In genomic region chr1:91800967-91801843, GRCm38 (mm10) we compare ENCODE assay signal across 8 mouse cellular contexts. TPM values are rescaled to one million over a fixed set of nuclear protein-coding genes. Genes with fewer than 3 reads are reported as not detected.
DNase-seq lines count a peak whose midpoint lies in the region; ATAC-seq and TF ChIP-seq lines count a peak whose summit lies in the region.

TSS of gene Twist2 (plus strand) at chr1:91801461.

- no peak for ATAC-seq in hindbrain, embryonic 11.5 days (ENCODE audit: low FRiP score)
- ATAC-seq in limb, embryonic 15.5 days (ENCODE audit: insufficient number of reproducible peaks, low FRiP score, low TSS enrichment, low read depth) = peak; percentile 75
- ATAC-seq in midbrain, postnatal 0 days (ENCODE audit: low FRiP score) = peak; percentile 68

- peak; percentile 49 for TF ChIP-seq CTCF in midbrain, postnatal 0 days (IDR thresholded peaks at IDR 0.05)

- WGBS in hindbrain, embryonic 11.5 days = under 1% methylated on average over 70 of the region's 77 CpGs
- under 1% methylated on average over 69 of the region's 77 CpGs for WGBS in limb, embryonic 15.5 days
- under 1% methylated on average over 68 of the region's 77 CpGs for WGBS in midbrain, postnatal 0 days

- H3K27me3 ChIP-seq in hindbrain, embryonic 11.5 days (ENCODE audit: control insufficient read depth, insufficient read depth, low read length) = peaks cover 42% of the 10 kb centered on the region
- peaks cover 35% of the 10 kb centered on the region for H3K27me3 ChIP-seq in limb, embryonic 15.5 days
- peaks cover 40% of the 10 kb centered on the region for H3K27me3 ChIP-seq in midbrain, postnatal 0 days (ENCODE audit: insufficient read depth, low read length)

- H3K9me3 ChIP-seq in hindbrain, embryonic 11.5 days (ENCODE audit: control insufficient read depth, low read length) = no peaks in the 10 kb centered on the region
- H3K9me3 ChIP-seq in limb, embryonic 15.5 days = no peaks in the 10 kb centered on the region
- H3K9me3 ChIP-seq in midbrain, postnatal 0 days (ENCODE audit: low read length) = no peaks in the 10 kb centered on the region

- H3K27ac ChIP-seq in hindbrain, embryonic 11.5 days (ENCODE audit: low read depth, low read length) = peak within 1 kb of the TSS; percentile 49
- peak within 1 kb of the TSS; percentile 91 for H3K27ac ChIP-seq in limb, embryonic 15.5 days
- no peak within 1 kb of the TSS for H3K27ac ChIP-seq in midbrain, postnatal 0 days (ENCODE audit: low read depth, low read length)

- DNase-seq in thymus, postnatal 4 days = peak; percentile 31
- no peak for DNase-seq in thymus, postnatal 0 days (ENCODE audit: low spot score)
- peak; percentile 81 for DNase-seq in forelimb bud, embryonic 11.5 days (ENCODE audit: low read depth, low spot score)
- DNase-seq in hindbrain, embryonic 11.5 days (ENCODE audit: low spot score) = peak; percentile 58
- DNase-seq in midbrain, postnatal 0 days (ENCODE audit: low spot score) = peak; percentile 48
- DNase-seq in urinary bladder, postnatal 10 days (ENCODE audit: low spot score) = peak; percentile 25
- DNase-seq in cerebellum, adult 18-20 months = no peak

- H3K9ac ChIP-seq in hindbrain, embryonic 11.5 days (ENCODE audit: low read depth, low read length) = peak within 1 kb of the TSS; percentile 42
- peak within 1 kb of the TSS; percentile 69 for H3K9ac ChIP-seq in limb, embryonic 15.5 days
- H3K9ac ChIP-seq in midbrain, postnatal 0 days (replicated peaks; ENCODE audit: low read length, poor library complexity, severe bottlenecking) = peak within 1 kb of the TSS; percentile 42

- no peaks in the 10 kb centered on the region for H3K36me3 ChIP-seq in hindbrain, embryonic 11.5 days (ENCODE audit: control insufficient read depth, insufficient read depth, low read length)
- no peaks in the 10 kb centered on the region for H3K36me3 ChIP-seq in limb, embryonic 15.5 days
- no peaks in the 10 kb centered on the region for H3K36me3 ChIP-seq in midbrain, postnatal 0 days (ENCODE audit: insufficient read depth, low read length)

- H3K4me2 ChIP-seq in hindbrain, embryonic 11.5 days (replicated peaks; ENCODE audit: low read depth, low read length) = peak within 1 kb of the TSS; percentile 79
- H3K4me2 ChIP-seq in limb, embryonic 15.5 days = peak within 1 kb of the TSS; percentile 94
- peak within 1 kb of the TSS; percentile 89 for H3K4me2 ChIP-seq in midbrain, postnatal 0 days (ENCODE audit: low read depth, low read length, poor library complexity, severe bottlenecking)

- peaks cover 4% of the 10 kb centered on the region; the same call in 1 of the 2 replicates for H3K4me1 ChIP-seq in hindbrain, embryonic 11.5 days (replicated peaks; ENCODE audit: control insufficient read depth, insufficient read depth, low read length)
- peaks cover 38% of the 10 kb centered on the region for H3K4me1 ChIP-seq in limb, embryonic 15.5 days
- 0 out of 2 replicates have a peak, but pooled peaks cover 4% of the 10 kb centered on the region for H3K4me1 ChIP-seq in midbrain, postnatal 0 days (ENCODE audit: insufficient read depth, low read length)

- peak within 1 kb of the TSS; percentile 46 for H3K4me3 ChIP-seq in hindbrain, embryonic 11.5 days (ENCODE audit: low read depth, low read length)
- H3K4me3 ChIP-seq in limb, embryonic 15.5 days = peak within 1 kb of the TSS; percentile 65
- H3K4me3 ChIP-seq in midbrain, postnatal 0 days (ENCODE audit: low read depth, low read length) = peak within 1 kb of the TSS; percentile 48

RNA-seq across cellular contexts. Expression of gene Twist2, which starts in this region (rescaled TPM):
- 0.72 and 1.2 TPM in 2 replicates for polyA plus RNA-seq in thymus, postnatal 0 days (2015; fragmentation: Nextera tagmentation; extraction: Ambion mirVana)
- 16.3 and 23.2 TPM in 2 replicates for polyA plus RNA-seq in hindbrain, embryonic 11.5 days (2014; fragmentation: Nextera tagmentation; extraction: Ambion mirVana)
- polyA plus RNA-seq in limb, embryonic 15.5 days (2015; fragmentation: Nextera tagmentation; extraction: Ambion mirVana) = 66.3 and 71.2 TPM in 2 replicates
- 2.1 and 7.2 TPM in 2 replicates for total RNA-seq in midbrain, postnatal 0 days (2014; rRNA removed)
- polyA plus RNA-seq in midbrain, postnatal 0 days (2015; fragmentation: Nextera tagmentation; extraction: Ambion mirVana) = 3.8 and 5.7 TPM in 2 replicates

Comparison
In these comparisons a context has a peak if more than half of its experiments do, and no peak if none do; other contexts are left out.
1. DNase-seq: peak in thymus, postnatal 4 days (single experiment), forelimb bud, embryonic 11.5 days (single experiment), hindbrain, embryonic 11.5 days (single experiment), midbrain, postnatal 0 days (single experiment) and urinary bladder, postnatal 10 days (single experiment); none in thymus, postnatal 0 days (single experiment) and cerebellum, adult 18-20 months (0 of 2).
2. Peak in every context shown above with its lines, with median percentiles within 50 percentile points of each other: H3K4me2 ChIP-seq, H3K4me3 ChIP-seq and H3K9ac ChIP-seq.